Mouse (Mus musculus) ES-CJ7 (cell line): ENCODE data around the gene Hddc3.

ENCODE experiments used
- DNase-seq: peaks from one replicate; pipeline ENCODE4 v3.0.0; 2011; ENCODE audit warnings: low read depth, low spot score

Gene Hddc3

GRCm38 (mm10) chr7:80334848-80335247 is 8.1 kb upstream of the Hddc3 start:
- DNase-seq: no peak

- no peak for DNase-seq
Measured at GRCm38 (mm10) chr7:80336932-80337331, 6.0 kb upstream of the Hddc3 start.

- DNase-seq: no peak
Measured at GRCm38 (mm10) chr7:80339371-80339770, 3.5 kb upstream of the Hddc3 start.

- peak; percentile 98 for DNase-seq
Measured at GRCm38 (mm10) chr7:80339793-80340628, 2.9 kb upstream of the Hddc3 start.

GRCm38 (mm10) chr7:80340793-80341192 is 2.1 kb upstream of the Hddc3 start, which contains the start of gene Unc45a:
TSS of gene Unc45a (minus strand) at chr7:80341005.
- DNase-seq: peak; percentile 83

GRCm38 (mm10) chr7:80341793-80342192 is 1.1 kb upstream of the Hddc3 start:
- no peak for DNase-seq

GRCm38 (mm10) chr7:80343270-80344018 is 540 bp downstream of the Hddc3 start:
- no peak for DNase-seq

- DNase-seq: no peak
Measured at GRCm38 (mm10) chr7:80346173-80346572, 3.3 kb downstream of the Hddc3 start.

- DNase-seq: no peak
Measured at GRCm38 (mm10) chr7:80346830-80347229, 3.9 kb downstream of the Hddc3 start.

- DNase-seq: no peak
Measured at GRCm38 (mm10) chr7:80347670-80348586, 5.0 kb downstream of the Hddc3 start.

GRCm38 (mm10) chr7:80350808-80351207 is 7.9 kb downstream of the Hddc3 start:
- DNase-seq: no peak

- no peak for DNase-seq
Measured at GRCm38 (mm10) chr7:80352920-80353319, 10.0 kb downstream of the Hddc3 start.

- DNase-seq: no peak
Measured at GRCm38 (mm10) chr7:80356351-80356750, 13.4 kb downstream of the Hddc3 start.

GRCm38 (mm10) chr7:80357156-80357555 is 14.3 kb downstream of the Hddc3 start:
- DNase-seq: no peak

- no peak for DNase-seq
Measured at GRCm38 (mm10) chr7:80358039-80358438, 15.1 kb downstream of the Hddc3 start.

- DNase-seq: no peak
Measured at GRCm38 (mm10) chr7:80360435-80360834, 17.5 kb downstream of the Hddc3 start.

- no peak for DNase-seq
Measured at GRCm38 (mm10) chr7:80365759-80366158, 22.9 kb downstream of the Hddc3 start.

GRCm38 (mm10) chr7:80367232-80367631 is 24.3 kb downstream of the Hddc3 start:
- DNase-seq: no peak

- no peak for DNase-seq
Measured at GRCm38 (mm10) chr7:80368009-80368408, 25.1 kb downstream of the Hddc3 start.

GRCm38 (mm10) chr7:80368635-80369421 is 25.9 kb downstream of the Hddc3 start:
- no peak for DNase-seq

- DNase-seq: no peak
Measured at GRCm38 (mm10) chr7:80369461-80369860, 26.6 kb downstream of the Hddc3 start.
